Mouse (Mus musculus): ENCODE results near the gene Ldhc. TPM values are rescaled to one million over a fixed set of nuclear protein-coding genes. Genes with fewer than 3 reads are reported as not detected.

Gene Ldhc
- polyA plus RNA-seq, 1 experiment from 2014 or later = not detected

DNA sequence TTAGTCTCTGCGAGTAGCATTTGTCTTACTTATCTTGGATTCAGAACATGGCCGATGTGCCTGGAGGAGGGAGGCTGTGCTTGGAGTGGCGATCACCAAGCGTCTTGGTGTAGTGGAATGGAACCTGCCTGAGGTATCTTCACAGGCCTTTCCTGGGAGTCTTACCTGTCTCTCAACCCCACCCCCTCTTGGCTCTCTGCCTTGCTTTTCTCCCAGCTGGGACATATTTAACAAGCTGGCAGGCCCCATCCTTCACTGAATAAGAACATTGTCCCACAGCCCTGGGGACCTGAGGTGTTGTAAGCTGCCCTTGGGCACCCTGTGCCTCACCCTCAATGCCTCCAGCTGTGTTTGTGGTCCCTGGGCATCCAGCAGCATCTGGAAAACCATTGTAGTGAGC is 17.4 kb upstream of the Ldhc start:
- peaks cover 12% of the 10 kb centered on the region for H3K36me3 ChIP-seq
- 0 out of 2 replicates have a peak, but pooled peaks cover 6% of the 10 kb centered on the region for H3K27me3 ChIP-seq (replicated peaks)
- H3K27ac ChIP-seq (replicated peaks) = no peak overlapping the region
- no peak overlapping the region for H3K9ac ChIP-seq
- no peak overlapping the region for H3K4me3 ChIP-seq
- WGBS = 78% methylated on average over 4 of the region's 4 CpGs
- no peak for ATAC-seq (ENCODE audit: extremely low read depth, insufficient number of reproducible peaks, low FRiP score, low TSS enrichment)
- H3K9me3 ChIP-seq = no peaks in the 10 kb centered on the region
- H3K4me2 ChIP-seq = no peak overlapping the region
- peaks cover 55% of the 10 kb centered on the region for H3K4me1 ChIP-seq

DNA sequence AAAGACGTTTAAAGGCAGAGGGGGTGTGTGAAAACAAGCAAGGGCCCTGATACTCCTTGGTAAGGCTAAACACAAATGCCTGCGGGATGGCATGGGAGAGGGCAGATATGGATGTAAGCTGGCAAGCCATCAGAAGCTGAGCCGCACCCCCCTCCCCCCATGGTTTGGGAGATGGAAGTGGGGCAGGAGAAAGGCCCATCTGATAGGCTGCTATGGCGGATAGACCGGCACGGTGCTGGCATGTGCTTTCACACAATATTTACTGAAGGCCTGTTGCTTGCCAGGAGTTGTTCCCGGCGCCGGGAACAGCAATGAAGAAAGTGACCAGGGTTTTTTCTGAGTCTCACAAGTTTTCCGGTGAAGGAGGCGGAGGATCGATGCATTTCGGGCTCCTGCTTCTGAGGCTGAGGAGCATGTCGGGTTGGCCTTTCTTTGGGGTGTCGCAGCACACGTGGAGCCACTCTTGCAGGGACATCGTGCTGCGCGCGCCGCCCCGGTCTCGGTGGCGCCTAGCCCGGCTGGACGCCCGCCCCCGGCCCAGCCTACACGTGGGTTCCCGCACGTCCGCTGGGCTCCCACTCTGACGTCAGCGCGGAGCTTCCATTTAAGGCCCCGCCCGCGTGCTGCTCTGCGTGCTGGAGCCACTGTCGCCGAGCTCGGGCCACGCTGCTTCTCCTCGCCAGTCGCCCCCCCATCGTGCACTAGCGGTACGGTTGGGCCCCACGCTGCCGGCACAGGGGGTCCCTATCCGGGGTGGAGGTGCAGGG is 15.6 kb upstream of the Ldhc start:
- Histone ChIP-seq H3K4me3 (peak overlapping the region; percentile 88), H3K4me2 (peak overlapping the region; percentile 91), H3K27ac (replicated peaks) (peak overlapping the region; percentile 99), H3K9me3 (no peaks in the 10 kb centered on the region), H3K4me1 (peaks cover 49% of the 10 kb centered on the region), H3K36me3 (peaks cover 30% of the 10 kb centered on the region), H3K27me3 (replicated peaks) (0 out of 2 replicates have a peak, but pooled peaks cover 6% of the 10 kb centered on the region), H3K9ac (peak overlapping the region; percentile 98)
- ATAC-seq (ENCODE audit: extremely low read depth, insufficient number of reproducible peaks, low FRiP score, low TSS enrichment) = peak; percentile 88
- WGBS = under 1% methylated on average over 51 of the region's 51 CpGs

DNA sequence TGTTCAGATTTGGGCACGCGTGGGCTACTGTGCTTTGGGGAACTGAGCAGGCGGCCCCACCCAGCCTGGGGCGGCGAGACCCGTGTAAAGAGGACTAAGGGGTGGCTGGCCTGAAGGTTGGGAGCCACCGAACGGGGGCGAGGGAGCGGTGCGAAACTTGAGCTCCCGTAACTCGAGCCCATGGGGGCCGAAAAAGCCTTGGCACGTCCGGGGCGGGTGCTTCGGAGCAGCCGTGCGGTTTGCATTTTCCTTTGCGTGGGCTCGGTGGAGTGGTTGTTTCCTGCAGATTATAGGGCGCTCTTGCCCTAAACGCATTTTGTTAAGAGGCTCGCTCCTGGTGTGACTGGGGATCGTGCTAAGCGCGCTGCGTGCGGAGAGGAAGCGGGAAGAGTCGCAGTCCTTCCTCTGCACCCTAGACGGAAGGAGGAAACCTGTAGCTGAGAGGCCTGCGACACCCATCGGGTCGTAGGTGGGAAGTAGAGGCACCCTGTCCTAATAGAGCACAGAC is 15.0 kb upstream of the Ldhc start:
- Histone ChIP-seq H3K27ac (replicated peaks) (peak overlapping the region; percentile 99), H3K9me3 (no peaks in the 10 kb centered on the region), H3K4me2 (peak overlapping the region; percentile 91), H3K4me1 (peaks cover 48% of the 10 kb centered on the region), H3K9ac (peak overlapping the region; percentile 98), H3K36me3 (peaks cover 37% of the 10 kb centered on the region), H3K4me3 (peak overlapping the region; percentile 88), H3K27me3 (replicated peaks) (0 out of 2 replicates have a peak, but pooled peaks cover 6% of the 10 kb centered on the region)
- 0% methylated on average over 36 of the region's 36 CpGs for WGBS
- ATAC-seq (ENCODE audit: extremely low read depth, insufficient number of reproducible peaks, low FRiP score, low TSS enrichment) = no peak; the same call in 1 of the 2 replicates

DNA sequence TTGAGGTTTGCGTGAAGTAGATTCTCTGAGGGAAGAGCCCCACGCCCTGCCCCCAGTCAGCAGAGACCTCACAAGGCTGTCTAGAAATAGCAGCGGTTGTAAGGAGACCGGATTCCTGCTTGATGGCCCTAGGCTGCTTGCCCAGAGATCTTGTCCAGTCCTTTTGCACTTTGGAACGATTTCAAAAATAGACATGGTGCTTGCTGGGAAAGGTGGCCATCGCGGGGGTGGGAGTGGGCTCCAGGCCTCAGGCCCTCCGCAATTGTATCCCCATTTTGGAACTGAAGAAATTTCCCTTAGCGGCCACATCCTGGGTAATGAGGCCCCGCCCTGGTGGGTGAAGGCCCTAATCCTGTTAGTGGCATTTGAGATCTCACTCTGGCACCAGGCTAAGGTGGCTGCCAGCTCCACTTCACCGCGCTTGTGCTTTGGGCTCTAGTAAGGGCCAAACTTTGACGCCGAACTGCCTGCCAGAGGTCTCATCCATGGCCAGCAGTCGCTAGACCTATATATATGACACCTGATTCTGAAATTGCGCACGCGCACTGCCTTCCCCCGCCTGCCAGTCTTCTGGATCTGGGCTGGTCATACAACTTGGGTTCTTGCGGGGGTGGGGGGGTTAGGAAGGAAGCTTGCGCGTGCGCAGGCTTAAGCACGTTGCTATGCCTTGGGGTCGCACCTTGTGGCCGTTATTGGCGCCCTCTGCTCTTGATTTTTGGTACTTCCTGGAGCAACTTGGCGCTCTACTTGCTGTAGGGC is 14.3 kb upstream of the Ldhc start:
- Histone ChIP-seq H3K36me3 (peaks cover 43% of the 10 kb centered on the region), H3K4me2 (peak overlapping the region; percentile 91), H3K9ac (peak overlapping the region; percentile 98), H3K4me3 (peak overlapping the region; percentile 88), H3K4me1 (peaks cover 43% of the 10 kb centered on the region), H3K9me3 (no peaks in the 10 kb centered on the region), H3K27me3 (replicated peaks) (0 out of 2 replicates have a peak, but pooled peaks cover 6% of the 10 kb centered on the region), H3K27ac (replicated peaks) (peak overlapping the region; percentile 99)
- WGBS = 1% methylated on average over 28 of the region's 28 CpGs
- ATAC-seq (ENCODE audit: extremely low read depth, insufficient number of reproducible peaks, low FRiP score, low TSS enrichment) = no peak

DNA sequence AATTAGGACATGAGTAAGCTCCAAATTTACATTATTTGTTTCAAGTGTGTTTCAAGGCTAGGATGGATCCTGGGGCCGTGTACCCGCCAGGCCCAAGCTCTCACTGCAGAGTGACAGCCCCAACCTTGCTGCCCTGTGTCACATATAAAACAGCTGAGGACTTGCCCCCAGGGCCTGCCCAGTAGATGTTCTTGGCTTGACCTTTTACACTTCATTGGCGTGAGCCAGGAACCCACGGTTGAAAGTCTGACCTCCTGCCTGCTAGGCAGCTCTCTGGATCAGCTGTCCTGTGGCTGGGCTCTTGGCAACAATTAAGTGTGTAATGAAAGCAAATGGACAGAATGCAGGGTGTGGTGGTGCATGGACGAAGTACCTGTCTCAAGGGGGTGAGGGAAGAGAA is 11.7 kb upstream of the Ldhc start:
- Histone ChIP-seq H3K36me3 (peaks cover 69% of the 10 kb centered on the region), H3K27me3 (replicated peaks) (no peaks in the 10 kb centered on the region), H3K9me3 (no peaks in the 10 kb centered on the region), H3K4me1 (peaks cover 41% of the 10 kb centered on the region), H3K9ac (no peak overlapping the region), H3K27ac (replicated peaks) (no peak overlapping the region), H3K4me3 (no peak overlapping the region), H3K4me2 (no peak overlapping the region)
- no peak for ATAC-seq (ENCODE audit: extremely low read depth, insufficient number of reproducible peaks, low FRiP score, low TSS enrichment)
- WGBS = 75% methylated on average over 5 of the region's 5 CpGs

DNA sequence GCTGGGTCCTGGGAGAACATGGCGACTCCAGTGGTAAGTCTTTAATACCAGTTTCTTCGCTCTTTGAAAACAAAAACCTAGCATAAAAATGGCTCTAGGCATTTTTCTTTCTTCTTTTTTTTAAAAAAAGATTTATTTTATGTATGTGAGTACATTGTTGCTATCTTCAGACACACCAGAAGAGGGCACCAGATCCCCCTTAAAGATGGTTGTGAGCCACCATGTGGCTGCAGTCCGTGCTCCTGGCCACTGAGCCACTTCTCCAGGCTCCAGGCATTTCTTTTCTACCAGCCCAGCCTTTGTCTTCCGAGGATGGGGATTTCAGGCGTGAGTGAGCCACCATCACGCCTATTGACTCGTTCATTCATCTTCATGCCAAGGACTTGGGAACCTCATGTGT is 10.0 kb upstream of the Ldhc start:
- no peak for ATAC-seq (ENCODE audit: extremely low read depth, insufficient number of reproducible peaks, low FRiP score, low TSS enrichment)
- no peak overlapping the region for H3K4me3 ChIP-seq
- H3K9ac ChIP-seq = no peak overlapping the region
- no peak overlapping the region for H3K4me2 ChIP-seq
- H3K27me3 ChIP-seq (replicated peaks) = no peaks in the 10 kb centered on the region
- WGBS = 76% methylated on average over 7 of the region's 7 CpGs
- H3K36me3 ChIP-seq = peaks cover 87% of the 10 kb centered on the region
- no peak overlapping the region for H3K27ac ChIP-seq (replicated peaks)
- H3K4me1 ChIP-seq = peaks cover 30% of the 10 kb centered on the region
- no peaks in the 10 kb centered on the region for H3K9me3 ChIP-seq

DNA sequence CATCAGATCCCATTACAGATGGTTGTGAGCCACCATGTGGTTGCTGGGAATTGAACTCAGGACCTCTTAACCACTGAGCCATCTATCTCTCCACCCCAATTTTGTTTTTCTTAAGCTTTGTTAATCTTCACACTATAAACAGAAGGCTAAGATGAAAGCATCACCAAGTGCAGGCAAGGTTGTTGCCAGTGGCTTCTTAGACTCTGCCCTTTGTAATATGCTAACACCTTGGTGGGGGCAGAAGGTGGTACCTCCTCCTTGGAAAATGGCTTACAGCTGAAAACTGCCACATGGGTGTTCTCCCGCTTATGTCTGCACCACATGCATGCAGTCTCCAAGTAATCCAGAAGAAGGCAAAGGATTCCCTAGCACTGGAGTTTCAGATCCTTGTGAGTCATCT is 8.3 kb upstream of the Ldhc start:
- no peak for ATAC-seq (ENCODE audit: extremely low read depth, insufficient number of reproducible peaks, low FRiP score, low TSS enrichment)
- no peak overlapping the region for H3K4me2 ChIP-seq
- no peak overlapping the region for H3K4me3 ChIP-seq
- H3K9ac ChIP-seq = no peak overlapping the region
- 80% methylated on average over 1 of the region's 1 CpGs for WGBS
- H3K9me3 ChIP-seq = no peaks in the 10 kb centered on the region
- no peaks in the 10 kb centered on the region for H3K27me3 ChIP-seq (replicated peaks)
- H3K27ac ChIP-seq (replicated peaks) = no peak overlapping the region
- H3K4me1 ChIP-seq = peaks cover 21% of the 10 kb centered on the region
- H3K36me3 ChIP-seq = peaks cover 91% of the 10 kb centered on the region

DNA sequence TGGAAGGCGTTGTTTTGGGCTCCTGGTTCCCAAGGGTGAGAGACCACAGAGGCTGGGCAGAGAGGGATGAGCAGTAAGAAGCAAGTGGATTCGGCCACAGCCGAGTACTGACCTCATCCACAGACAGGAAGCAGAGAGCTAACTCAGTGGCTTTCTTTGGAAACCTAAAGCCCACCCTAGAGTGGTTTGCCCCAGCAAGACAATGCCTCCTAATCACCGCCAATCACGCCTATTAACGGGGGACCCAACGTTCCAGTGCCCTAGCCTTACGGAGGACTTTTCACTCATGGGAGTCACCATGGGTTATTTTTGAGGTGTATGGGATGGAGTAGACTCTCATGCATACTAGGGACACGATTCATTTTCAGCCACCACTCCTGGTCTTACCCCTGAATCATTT is 7.6 kb upstream of the Ldhc start:
- no peak overlapping the region for H3K4me2 ChIP-seq
- 85% methylated on average over 9 of the region's 9 CpGs for WGBS
- H3K27ac ChIP-seq (replicated peaks) = no peak overlapping the region
- no peak overlapping the region for H3K9ac ChIP-seq
- peaks cover 84% of the 10 kb centered on the region for H3K36me3 ChIP-seq
- no peak for ATAC-seq (ENCODE audit: extremely low read depth, insufficient number of reproducible peaks, low FRiP score, low TSS enrichment)
- H3K27me3 ChIP-seq (replicated peaks) = no peaks in the 10 kb centered on the region
- H3K4me3 ChIP-seq = no peak overlapping the region
- no peaks in the 10 kb centered on the region for H3K9me3 ChIP-seq
- peaks cover 14% of the 10 kb centered on the region for H3K4me1 ChIP-seq

DNA sequence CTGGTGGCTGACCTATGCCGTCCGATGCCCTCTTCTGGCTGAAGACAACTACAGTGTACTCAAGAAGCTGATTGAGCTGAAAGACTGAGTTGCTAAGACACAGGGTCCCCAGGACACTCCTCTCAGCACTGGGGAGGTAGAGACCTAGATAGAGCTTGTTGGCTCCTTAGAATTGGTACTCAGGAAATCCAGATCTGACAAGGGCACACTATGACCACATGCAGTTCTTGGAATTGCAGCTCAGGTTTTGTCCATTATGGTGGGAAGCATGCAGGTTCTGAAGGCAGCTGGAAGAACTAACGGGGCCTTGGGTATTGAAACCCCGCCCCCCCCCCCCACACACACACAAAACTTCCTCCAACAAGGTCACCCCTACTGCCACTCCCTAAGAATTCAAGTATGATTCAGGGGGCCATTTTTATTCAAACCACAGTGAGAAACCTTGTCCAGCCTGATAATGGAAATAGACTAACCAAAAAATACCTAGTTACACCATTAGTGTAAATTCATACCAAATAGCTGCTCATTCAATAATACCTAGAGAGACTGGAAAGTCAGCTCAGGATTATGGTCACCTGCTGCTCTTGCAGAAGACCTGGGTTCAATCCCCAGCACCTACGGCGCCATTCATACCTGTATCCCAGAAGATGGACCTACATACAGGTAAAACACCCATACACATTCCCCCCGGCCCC is 5.0 kb upstream of the Ldhc start:
- WGBS = 64% methylated on average over 7 of the region's 7 CpGs
- no peak overlapping the region for H3K4me2 ChIP-seq
- H3K9ac ChIP-seq = no peak overlapping the region
- H3K4me3 ChIP-seq = no peak overlapping the region
- peaks cover 57% of the 10 kb centered on the region for H3K36me3 ChIP-seq
- H3K27me3 ChIP-seq (replicated peaks) = no peaks in the 10 kb centered on the region
- H3K9me3 ChIP-seq = no peaks in the 10 kb centered on the region
- no peak overlapping the region for H3K27ac ChIP-seq (replicated peaks)
- H3K4me1 ChIP-seq = no peaks in the 10 kb centered on the region
- ATAC-seq (ENCODE audit: extremely low read depth, insufficient number of reproducible peaks, low FRiP score, low TSS enrichment) = no peak

DNA sequence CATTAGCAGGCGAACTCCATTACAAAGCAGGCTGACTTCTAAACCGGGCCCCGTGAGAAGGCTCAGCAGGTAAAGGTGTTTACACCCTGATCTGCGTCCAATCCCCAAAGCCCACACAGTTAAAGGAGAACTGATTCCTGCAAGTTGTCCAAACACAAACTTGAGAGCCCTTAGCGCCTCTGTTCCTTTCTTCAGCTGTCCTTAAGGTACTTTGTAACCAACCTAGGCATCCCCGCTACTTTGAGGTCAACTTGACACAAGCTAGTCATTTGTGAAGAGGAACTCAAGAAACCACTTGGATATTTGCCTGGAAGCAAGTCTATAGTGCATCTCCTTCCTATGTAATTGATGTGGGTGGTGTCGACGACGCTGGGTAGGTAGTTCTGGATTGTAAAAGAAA is 3.6 kb upstream of the Ldhc start:
- 69% methylated on average over 9 of the region's 9 CpGs for WGBS
- H3K4me2 ChIP-seq = no peak overlapping the region
- no peaks in the 10 kb centered on the region for H3K9me3 ChIP-seq
- peaks cover 43% of the 10 kb centered on the region for H3K36me3 ChIP-seq
- H3K9ac ChIP-seq = no peak overlapping the region
- no peak for ATAC-seq (ENCODE audit: extremely low read depth, insufficient number of reproducible peaks, low FRiP score, low TSS enrichment)
- H3K4me3 ChIP-seq = no peak overlapping the region
- no peak overlapping the region for H3K27ac ChIP-seq (replicated peaks)
- H3K4me1 ChIP-seq = no peaks in the 10 kb centered on the region
- no peaks in the 10 kb centered on the region for H3K27me3 ChIP-seq (replicated peaks)

DNA sequence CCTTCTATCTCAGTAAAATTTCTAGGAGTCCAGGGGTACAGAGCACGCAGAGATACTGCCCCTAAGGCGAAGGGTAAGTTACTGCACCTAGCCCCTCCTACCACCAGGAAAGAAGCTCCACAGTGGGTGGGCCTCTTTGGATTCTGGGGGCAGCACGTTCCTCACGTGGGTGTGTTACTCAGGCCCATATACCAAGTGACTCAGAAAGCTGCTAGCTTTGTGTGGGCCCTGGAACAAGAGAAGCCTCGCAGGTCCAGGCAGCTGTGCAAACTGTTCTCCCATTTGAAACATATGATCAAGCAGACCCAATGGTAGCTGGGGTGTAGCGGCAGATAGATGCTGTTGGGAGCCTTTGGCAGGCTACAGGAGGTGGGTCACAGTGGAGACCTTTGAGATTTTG is 2.0 kb upstream of the Ldhc start:
- Histone ChIP-seq H3K4me3 (no peak overlapping the region), H3K27ac (replicated peaks) (no peak overlapping the region), H3K36me3 (peaks cover 27% of the 10 kb centered on the region), H3K27me3 (replicated peaks) (no peaks in the 10 kb centered on the region), H3K9me3 (no peaks in the 10 kb centered on the region), H3K4me2 (no peak overlapping the region), H3K4me1 (no peaks in the 10 kb centered on the region), H3K9ac (no peak overlapping the region)
- 55% methylated on average over 6 of the region's 6 CpGs for WGBS
- no peak for ATAC-seq (ENCODE audit: extremely low read depth, insufficient number of reproducible peaks, low FRiP score, low TSS enrichment)

All from heart, embryonic 13.5 days (tissue).